Mouse (Mus musculus) hindbrain, embryonic 10.5 days (tissue): ENCODE measurements around the gene Cacng8. TPM values are rescaled to one million over a fixed set of nuclear protein-coding genes. Genes with fewer than 3 reads are reported as not detected.

ENCODE experiments used
- DNase-seq: peaks from one replicate; pipeline ENCODE4 v3.0.0-alpha.2; 2017; ENCODE audit warnings: low spot score
- H3K27ac ChIP-seq: fragments of 300-500 bp; sonication (generic); 2 replicates; pipeline ENCODE4 v1.5.1; 2016; ENCODE audit warnings: mild to moderate bottlenecking, moderate library complexity
- H3K27me3 ChIP-seq: fragments of 300-500 bp; sonication (generic); 2 replicates; pipeline ENCODE4 v1.6.1; 2016; ENCODE audit warnings: mild to moderate bottlenecking; ENCODE audit not compliant: poor library complexity, insufficient read depth, severe bottlenecking
- H3K36me3 ChIP-seq: fragments of 300-500 bp; sonication (generic); 2 replicates; pipeline ENCODE4 v1.6.1; 2016; ENCODE audit warnings: mild to moderate bottlenecking, moderate library complexity
- H3K4me1 ChIP-seq: fragments of 300-500 bp; sonication (generic); replicated peaks from 2 replicates; pipeline ENCODE4 v1.6.1; 2016; ENCODE audit warnings: mild to moderate bottlenecking
- H3K4me3 ChIP-seq: fragments of 300-500 bp; sonication (generic); 2 replicates; pipeline ENCODE4 v1.5.1; 2016; ENCODE audit warnings: mild to moderate bottlenecking, moderate library complexity
- H3K9me3 ChIP-seq: fragments of 300-500 bp; sonication (generic); 2 replicates; pipeline ENCODE4 v1.6.1; 2016; ENCODE audit warnings: mild to moderate bottlenecking, moderate library complexity
- WGBS: fragments of 180-500 bp; shearing (Covaris S2); methylation state at CpG from one replicate; pipeline ENCODE4 v1.1.7; 2016; 5-methylcytosine and 5-hydroxymethylcytosine counted together
- polyA plus RNA-seq: library from polyadenylated mRNA; unstranded; fragments of >200 nt; fragmentation: Nextera tagmentation; extraction: Ambion mirVana; gene quantifications from 2 replicates; pipeline ENCODE4 v1.2.1, GENCODE M21; 2016

Cacng8 gene
- polyA plus RNA-seq, result 5.5 and 7.8 TPM in 2 replicates

DNA sequence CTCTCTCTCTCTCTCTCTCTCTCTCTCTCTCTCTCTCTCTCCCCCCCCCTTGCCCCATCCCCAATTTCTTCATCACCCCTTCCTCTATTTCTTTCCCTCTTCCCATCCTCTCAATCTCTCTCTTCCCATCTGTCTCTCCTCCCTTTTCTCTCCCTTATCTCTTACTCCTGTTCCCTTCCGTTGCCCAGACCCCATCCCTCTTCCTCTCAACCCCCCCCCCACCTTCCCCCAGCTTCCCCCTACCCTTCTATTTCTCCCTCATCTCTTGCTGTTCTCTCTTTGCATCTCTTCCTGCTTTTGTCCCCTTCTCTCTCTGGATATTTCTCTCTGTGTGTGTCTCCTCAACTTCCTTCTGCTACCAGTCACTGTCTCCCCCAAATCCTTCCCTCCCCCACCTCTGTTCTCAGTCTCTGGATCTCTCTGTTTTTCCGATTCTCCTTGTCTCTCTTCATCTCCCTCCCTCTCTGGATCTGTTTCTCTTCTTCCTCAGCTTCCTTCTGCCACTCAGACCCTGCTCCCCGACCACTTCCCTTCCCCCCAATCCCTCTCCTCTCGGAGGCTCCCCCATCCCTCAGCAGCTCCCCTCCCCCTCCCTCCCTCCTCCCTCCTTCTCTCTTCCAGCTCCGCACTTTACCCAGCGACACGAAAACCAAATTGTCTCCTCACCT lies at the start of gene Cacng8:
TSS of gene Cacng8 (plus strand) at position 271 of the 668 bp plus-strand sequence.
- H3K27ac ChIP-seq, result peak within 1 kb of the TSS; percentile 80
- peak; percentile 38 for DNase-seq
- under 1% methylated on average over 7 of the region's 7 CpGs for WGBS

DNA sequence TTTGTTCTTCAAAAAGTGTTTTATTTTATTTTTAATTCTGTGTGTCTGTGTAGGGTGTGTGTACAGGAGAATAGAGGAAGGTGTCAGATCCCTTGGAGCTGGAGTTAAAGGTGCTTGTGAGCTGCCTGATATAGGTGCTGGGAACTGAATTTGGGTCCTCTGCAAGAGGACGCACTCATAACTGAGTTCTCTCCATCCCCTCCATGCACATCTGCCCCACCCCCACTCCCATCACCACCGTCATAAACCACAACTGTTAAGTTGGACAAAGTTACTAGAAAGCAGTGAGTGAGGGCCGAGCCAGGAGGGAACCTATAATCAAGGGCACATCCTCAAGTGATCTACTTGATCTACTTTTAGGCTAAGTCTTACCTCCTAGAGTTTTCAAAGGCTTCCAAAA lies 46.6 kb upstream of the Cacng8 start:
- Histone ChIP-seq H3K27me3 (no peaks in the 10 kb centered on the region), H3K4me3 (no peak overlapping the region), H3K36me3 (peaks cover 93% of the 10 kb centered on the region), H3K9me3 (no peaks in the 10 kb centered on the region), H3K27ac (no peak overlapping the region), H3K4me1 (peaks cover 9% of the 10 kb centered on the region; the same call in 1 of the 2 replicates)
- WGBS, result 91% methylated on average over 3 of the region's 3 CpGs
- no peak for DNase-seq

More for the DNA sequence above, at the start of gene Cacng8:
- H3K4me3 ChIP-seq, result peak within 1 kb of the TSS; percentile 51
- peaks cover 29% of the 10 kb centered on the region for H3K4me1 ChIP-seq
- H3K36me3 ChIP-seq, result peaks cover 17% of the 10 kb centered on the region
- no peaks in the 10 kb centered on the region; the same call in 1 of the 2 replicates for H3K27me3 ChIP-seq
- H3K9me3 ChIP-seq, result 0 out of 2 replicates have a peak, but pooled peaks cover 3% of the 10 kb centered on the region

DNA sequence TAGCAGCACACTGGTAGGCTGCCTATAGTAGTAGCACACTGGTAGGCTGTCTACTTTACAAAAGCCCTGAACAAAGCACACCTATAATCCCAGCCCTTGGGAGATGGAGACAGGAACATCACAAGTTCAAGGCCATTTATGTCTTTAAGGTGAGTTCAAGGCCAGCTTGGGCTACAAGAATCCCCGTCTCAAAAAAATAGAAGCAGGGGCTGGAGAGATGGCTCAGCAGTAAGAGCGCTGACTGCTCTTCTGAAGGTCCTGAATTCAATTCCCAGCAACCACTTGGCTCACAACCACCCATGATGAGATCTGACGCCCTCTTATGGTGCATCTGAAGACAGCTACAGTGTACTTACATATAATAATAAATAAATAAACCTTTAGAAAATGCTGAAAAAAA lies 45.2 kb upstream of the Cacng8 start:
- Histone ChIP-seq H3K36me3 (peaks cover 94% of the 10 kb centered on the region), H3K4me1 (peaks cover 9% of the 10 kb centered on the region; the same call in 1 of the 2 replicates), H3K4me3 (no peak overlapping the region), H3K27ac (no peak overlapping the region), H3K9me3 (no peaks in the 10 kb centered on the region), H3K27me3 (no peaks in the 10 kb centered on the region)
- DNase-seq, result no peak
- 93% methylated on average over 3 of the region's 3 CpGs for WGBS

DNA sequence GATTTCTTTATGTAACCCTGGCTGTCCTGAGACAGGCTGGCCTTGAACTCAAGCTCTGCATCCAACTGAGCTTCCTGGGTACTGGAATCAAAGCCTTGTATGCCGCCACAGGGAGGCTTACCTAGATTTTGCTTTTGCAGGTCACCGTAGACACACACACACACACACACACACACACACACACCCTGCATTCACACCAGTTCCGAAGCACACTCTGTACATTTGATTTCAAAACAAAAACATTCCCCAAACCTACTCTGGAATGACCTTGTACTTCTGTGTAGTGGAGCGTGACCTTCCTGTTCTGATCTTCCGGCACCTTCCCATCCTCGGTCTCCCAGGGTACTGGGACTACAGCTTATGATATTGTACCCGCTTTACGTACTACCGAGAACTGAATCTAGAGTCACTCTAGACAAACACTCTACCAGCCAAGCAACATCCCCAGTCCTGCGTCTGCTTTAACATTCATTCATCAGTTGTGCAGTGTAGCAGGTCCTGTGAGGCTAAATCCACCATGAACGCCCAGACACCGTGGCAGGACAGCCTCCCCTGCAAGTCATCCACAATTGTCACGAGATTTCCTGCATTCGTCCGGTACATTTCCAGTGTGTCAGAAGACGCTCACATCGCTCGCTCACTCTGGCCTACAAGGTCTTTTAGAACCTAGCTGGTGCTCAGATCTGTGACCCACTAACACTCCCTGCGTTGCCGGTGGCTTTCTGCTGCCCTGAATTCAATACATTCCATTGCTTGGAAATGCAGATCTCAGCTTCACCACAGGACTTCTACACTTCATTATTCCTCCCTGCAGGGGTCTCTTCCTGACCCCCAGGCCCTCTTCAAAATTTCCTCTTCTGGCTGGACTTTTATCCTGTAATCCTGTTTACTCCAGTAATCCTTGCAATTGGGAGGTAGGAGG lies 42.9 kb upstream of the Cacng8 start:
- 37% methylated on average over 20 of the region's 20 CpGs for WGBS
- H3K4me3 ChIP-seq, result no peak overlapping the region
- H3K36me3 ChIP-seq, result peaks cover 90% of the 10 kb centered on the region
- peaks cover 9% of the 10 kb centered on the region; the same call in 1 of the 2 replicates for H3K4me1 ChIP-seq
- H3K9me3 ChIP-seq, result no peaks in the 10 kb centered on the region
- no peak for DNase-seq
- no peaks in the 10 kb centered on the region for H3K27me3 ChIP-seq
- no peak overlapping the region for H3K27ac ChIP-seq

DNA sequence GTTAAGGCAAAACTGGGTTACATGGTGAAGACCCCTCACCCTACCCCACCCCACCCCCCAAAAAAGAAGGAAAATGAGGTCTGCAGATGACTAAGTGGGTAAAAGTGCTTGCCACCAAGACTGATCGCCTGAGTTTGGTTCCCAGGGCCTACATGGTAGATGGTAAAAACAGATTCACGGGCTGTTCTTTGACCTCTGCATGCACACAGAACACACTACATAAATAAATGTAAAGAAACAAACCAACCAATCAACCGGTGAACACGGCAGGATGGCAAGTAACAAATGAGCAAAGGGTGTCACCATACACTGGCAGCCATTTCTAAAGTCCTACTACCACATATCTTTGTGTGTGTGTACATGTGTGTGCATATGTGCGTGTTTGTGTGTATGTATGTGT lies 42.2 kb upstream of the Cacng8 start:
- H3K36me3 ChIP-seq, result peaks cover 88% of the 10 kb centered on the region

DNA sequence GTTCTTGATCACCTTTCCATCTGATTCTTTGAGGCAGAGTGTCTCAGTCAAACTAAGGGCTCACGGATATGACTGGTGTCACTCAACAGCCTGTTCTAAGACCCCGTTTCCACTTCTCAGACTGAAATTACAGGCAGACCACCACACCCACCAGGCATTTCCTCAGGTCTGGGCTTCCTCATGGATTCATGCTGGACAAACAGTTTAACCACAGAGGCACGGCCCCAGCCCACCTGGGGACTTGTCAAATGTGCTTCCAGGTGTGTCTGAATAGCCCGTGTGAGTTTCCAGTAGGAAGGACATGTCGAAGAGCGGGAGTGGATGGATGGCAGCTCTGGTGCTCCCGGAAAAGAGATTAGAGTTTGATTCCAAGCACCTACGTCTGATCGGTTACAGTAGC lies 40.7 kb upstream of the Cacng8 start:
- H3K27me3 ChIP-seq, result no peaks in the 10 kb centered on the region
- peaks cover 9% of the 10 kb centered on the region; the same call in 1 of the 2 replicates for H3K4me1 ChIP-seq
- H3K9me3 ChIP-seq, result no peaks in the 10 kb centered on the region
- no peak for DNase-seq
- 93% methylated on average over 9 of the region's 9 CpGs for WGBS
- no peak overlapping the region for H3K4me3 ChIP-seq
- H3K27ac ChIP-seq, result no peak overlapping the region
- peaks cover 82% of the 10 kb centered on the region for H3K36me3 ChIP-seq

More for the DNA sequence above, 42.2 kb upstream of the Cacng8 start:
- Histone ChIP-seq H3K4me1 (peaks cover 9% of the 10 kb centered on the region; the same call in 1 of the 2 replicates), H3K4me3 (no peak overlapping the region), H3K27ac (no peak overlapping the region), H3K9me3 (no peaks in the 10 kb centered on the region), H3K27me3 (no peaks in the 10 kb centered on the region)
- 61% methylated on average over 5 of the region's 5 CpGs for WGBS
- no peak for DNase-seq

DNA sequence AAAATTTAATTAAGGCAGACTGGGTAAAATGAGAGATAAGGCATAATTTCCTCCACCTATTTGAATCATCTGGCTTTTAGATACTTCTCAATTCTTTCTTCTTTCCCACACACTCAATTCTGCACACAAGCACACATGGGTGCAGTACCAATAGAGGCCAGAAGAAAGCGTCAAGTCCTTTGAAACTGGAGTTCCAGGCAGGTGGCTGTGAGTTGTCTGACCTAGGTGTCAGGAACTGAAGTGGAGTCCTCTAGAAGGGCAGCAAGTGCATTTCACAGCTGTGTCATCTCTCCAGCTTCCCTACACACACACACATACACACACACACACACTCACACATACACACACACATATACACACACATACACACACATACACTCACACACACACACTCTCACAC lies 38.9 kb upstream of the Cacng8 start:
- Histone ChIP-seq H3K27me3 (no peaks in the 10 kb centered on the region), H3K4me3 (no peak overlapping the region), H3K4me1 (peaks cover 9% of the 10 kb centered on the region; the same call in 1 of the 2 replicates), H3K9me3 (no peaks in the 10 kb centered on the region), H3K27ac (no peak overlapping the region), H3K36me3 (peaks cover 83% of the 10 kb centered on the region)
- DNase-seq, result no peak
- WGBS, result 92% methylated on average over 1 of the region's 1 CpGs

DNA sequence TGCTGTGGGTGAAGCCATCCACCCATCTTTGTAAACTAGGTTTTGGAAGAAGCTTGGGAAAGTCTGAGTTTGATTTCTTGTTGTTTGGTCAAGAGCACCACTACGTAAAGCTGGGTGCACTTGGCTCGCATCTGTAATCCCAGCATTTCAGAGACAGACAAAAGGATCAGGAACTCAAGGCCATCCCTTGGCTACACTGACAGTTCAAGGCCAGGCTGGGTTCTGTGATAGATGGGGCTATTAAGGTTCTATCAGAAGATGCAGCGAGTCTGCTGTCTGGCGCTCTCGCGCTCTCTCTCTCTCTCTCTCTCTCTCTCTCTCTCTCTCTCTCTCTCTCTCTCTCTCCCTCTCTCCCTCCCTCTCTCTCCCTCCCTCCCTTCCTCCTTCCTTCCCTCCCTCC lies 35.6 kb upstream of the Cacng8 start:
- no peak overlapping the region for H3K27ac ChIP-seq
- H3K36me3 ChIP-seq, result peaks cover 79% of the 10 kb centered on the region
- no peaks in the 10 kb centered on the region for H3K27me3 ChIP-seq
- no peaks in the 10 kb centered on the region for H3K4me1 ChIP-seq
- H3K9me3 ChIP-seq, result no peaks in the 10 kb centered on the region
- no peak overlapping the region for H3K4me3 ChIP-seq
- no peak for DNase-seq
- 94% methylated on average over 6 of the region's 6 CpGs for WGBS

DNA sequence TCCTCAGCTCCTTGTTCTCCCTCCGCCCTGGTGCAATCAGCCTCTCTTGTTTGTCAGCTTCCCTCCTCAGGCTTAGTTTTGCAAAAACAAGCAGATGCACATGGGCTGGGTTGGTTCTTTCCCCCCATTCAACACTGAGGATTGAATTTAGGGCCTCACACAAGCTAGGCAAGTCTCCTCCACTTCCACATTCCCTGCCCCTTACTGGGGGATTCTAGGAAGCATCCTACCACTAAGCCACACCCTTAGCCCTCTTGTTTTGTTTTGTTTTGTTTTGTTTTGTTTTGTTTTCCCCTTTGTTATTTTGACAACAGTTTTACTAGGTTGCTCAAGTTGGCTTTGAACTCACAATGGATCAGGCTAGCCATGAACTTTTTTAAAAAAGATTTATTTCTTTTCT lies 29.8 kb upstream of the Cacng8 start:
- WGBS, result 85% methylated on average over 1 of the region's 1 CpGs

DNA sequence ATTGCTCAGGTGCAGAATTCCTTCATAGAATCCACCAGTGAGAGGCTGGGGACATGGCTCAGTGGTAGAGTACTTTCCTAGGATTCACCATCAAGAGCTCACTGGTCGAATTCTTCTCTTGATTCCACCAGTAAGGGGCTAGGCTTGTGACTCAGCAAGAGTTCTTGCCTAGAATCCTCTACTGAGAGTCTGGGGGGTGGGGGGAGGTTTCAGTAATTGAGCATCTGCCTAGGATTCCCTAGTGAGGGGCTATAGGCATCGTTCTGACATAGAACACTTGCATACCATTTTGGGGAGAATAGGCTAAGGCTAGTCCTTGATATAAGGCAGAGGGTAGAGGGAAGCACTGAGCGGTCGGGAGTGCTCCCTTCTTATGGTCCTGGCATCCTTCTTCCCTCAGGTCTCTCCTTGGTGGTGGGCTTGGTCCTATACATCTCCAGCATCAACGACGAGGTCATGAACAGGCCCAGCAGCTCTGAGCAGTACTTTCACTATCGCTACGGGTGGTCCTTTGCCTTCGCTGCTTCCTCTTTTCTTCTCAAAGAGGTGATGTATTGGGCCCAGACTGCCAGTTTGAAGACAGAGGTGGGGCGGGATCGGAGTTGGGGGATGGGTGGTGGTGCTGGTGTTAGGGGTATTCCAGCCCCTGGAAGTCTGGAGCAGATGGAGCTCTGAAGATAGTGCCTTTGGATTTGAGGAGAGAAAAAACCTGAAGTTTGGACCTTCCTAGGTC lies 24.8 kb upstream of the Cacng8 start:
- Histone ChIP-seq H3K9me3 (no peaks in the 10 kb centered on the region), H3K27me3 (peaks cover 35% of the 10 kb centered on the region), H3K36me3 (peaks cover 52% of the 10 kb centered on the region), H3K27ac (no peak overlapping the region), H3K4me3 (no peak overlapping the region), H3K4me1 (peaks cover 25% of the 10 kb centered on the region)
- DNase-seq, result no peak
- 32% methylated on average over 11 of the region's 11 CpGs for WGBS

More for the DNA sequence above, 29.8 kb upstream of the Cacng8 start:
- Histone ChIP-seq H3K4me1 (0 out of 2 replicates have a peak, but pooled peaks cover 2% of the 10 kb centered on the region), H3K27ac (no peak overlapping the region), H3K9me3 (no peaks in the 10 kb centered on the region), H3K27me3 (peaks cover 11% of the 10 kb centered on the region), H3K36me3 (peaks cover 83% of the 10 kb centered on the region), H3K4me3 (no peak overlapping the region)
- no peak for DNase-seq

DNA sequence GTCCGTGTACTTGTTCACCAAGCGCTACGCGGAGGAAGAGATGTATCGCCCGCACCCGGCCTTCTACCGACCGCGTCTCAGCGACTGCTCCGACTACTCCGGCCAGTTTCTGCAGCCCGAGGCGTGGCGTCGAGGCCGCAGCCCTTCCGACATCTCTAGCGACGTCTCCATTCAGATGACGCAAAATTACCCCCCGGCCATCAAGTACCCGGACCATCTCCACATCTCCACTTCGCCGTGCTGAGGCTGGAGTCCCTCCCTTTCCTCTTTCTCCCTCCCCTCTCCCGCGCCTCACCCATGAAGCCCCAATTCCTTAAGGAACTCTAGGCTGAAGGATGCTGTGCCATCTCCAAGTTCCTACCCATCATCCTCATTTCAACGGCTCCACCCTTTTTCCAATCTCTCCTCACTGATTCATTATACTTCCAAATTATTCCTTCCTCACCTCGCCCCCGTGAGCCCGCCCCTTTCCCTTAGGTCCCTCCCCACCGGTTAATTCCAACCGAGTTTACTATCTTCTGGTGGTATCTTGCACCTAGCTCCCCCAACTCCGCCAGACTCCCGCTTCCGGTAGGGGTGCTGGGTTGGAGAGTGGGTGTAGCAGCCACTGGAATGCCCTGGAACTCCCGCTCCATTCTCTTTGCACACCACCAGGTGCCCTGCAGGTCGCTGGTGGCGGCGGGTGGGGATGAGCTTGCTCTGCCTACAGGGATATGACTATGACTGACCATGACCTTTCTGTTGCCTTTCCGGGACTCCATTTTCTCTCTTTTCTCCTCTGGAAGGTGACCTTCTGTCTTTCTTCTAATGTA lies 23.6 kb upstream of the Cacng8 start:
- DNase-seq, result no peak

DNA sequence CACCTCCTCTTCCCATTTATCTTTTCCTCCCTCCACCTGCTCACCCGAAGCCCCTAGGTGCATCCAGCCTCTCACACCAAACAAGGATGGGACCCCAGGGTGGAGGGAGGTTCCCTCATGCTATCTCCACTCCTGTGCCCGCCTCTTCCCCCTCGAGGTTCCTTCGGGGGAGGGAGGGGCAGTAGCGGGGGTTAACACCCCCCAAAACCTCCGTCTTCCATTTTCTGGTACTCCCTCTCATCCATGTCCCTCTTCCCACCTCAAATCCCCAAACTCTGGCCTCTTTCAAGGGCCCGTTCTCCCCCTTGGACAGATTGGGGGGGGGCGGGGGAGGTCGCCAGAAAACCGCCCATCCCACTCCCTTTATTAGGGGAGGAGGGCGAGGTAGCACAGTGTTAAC lies 22.9 kb upstream of the Cacng8 start:
- Histone ChIP-seq H3K4me1 (peaks cover 25% of the 10 kb centered on the region), H3K9me3 (no peaks in the 10 kb centered on the region), H3K4me3 (no peak overlapping the region), H3K36me3 (peaks cover 37% of the 10 kb centered on the region), H3K27me3 (peaks cover 35% of the 10 kb centered on the region), H3K27ac (no peak overlapping the region)
- 10% methylated on average over 11 of the region's 11 CpGs for WGBS
- no peak for DNase-seq

More for the DNA sequence above, 23.6 kb upstream of the Cacng8 start:
- no peak overlapping the region for H3K27ac ChIP-seq
- peaks cover 35% of the 10 kb centered on the region for H3K27me3 ChIP-seq
- no peak overlapping the region for H3K4me3 ChIP-seq
- H3K9me3 ChIP-seq, result no peaks in the 10 kb centered on the region
- 12% methylated on average over 42 of the region's 42 CpGs for WGBS
- H3K4me1 ChIP-seq, result peaks cover 25% of the 10 kb centered on the region
- H3K36me3 ChIP-seq, result peaks cover 42% of the 10 kb centered on the region
